Mouse (Mus musculus) left cerebral cortex, adult 2 months (tissue): ENCODE results near the gene Lman2. TPM values are rescaled to one million over a fixed set of nuclear protein-coding genes. Genes with fewer than 3 reads are reported as not detected.

Experiments used
- DNase-seq, 2 experiments: peaks; one replicate each; pipeline ENCODE4 v3.0.0; 2021 to 2022; ENCODE audit warnings: low spot score in 2 of 2, mixed read lengths in 1 of 2; ENCODE audit errors: extremely low spot score in 1 of 2
- H3K27ac ChIP-seq: fragments of 200-600 bp; 2 replicates; pipeline ENCODE4 v1.8.1; 2022
- H3K4me3 ChIP-seq: fragments of 200-600 bp; 2 replicates; pipeline ENCODE4 v1.8.1; 2022
- CTCF ChIP-seq: fragments of 200-600 bp; IDR thresholded peaks from 2 replicates; pipeline ENCODE4 v1.8.1; 2022; ENCODE audit warnings: antibody characterized with exemption, mild to moderate bottlenecking, moderate library complexity
- intact Hi-C: fragments of 180-260 bp; cut with DNase I; formaldehyde crosslinking; loops from one replicate; pipeline ENCODE4 v1.15.1; 2025
- total RNA-seq, 2 experiments: library from RNA; stranded (reverse); gene quantifications; 2 replicates each; pipeline ENCODE4 v1.2.3; 2021

The Lman2 gene
- total RNA-seq, 2 experiments from 2014 or later: 57.8 to 60.4 TPM

DNA sequence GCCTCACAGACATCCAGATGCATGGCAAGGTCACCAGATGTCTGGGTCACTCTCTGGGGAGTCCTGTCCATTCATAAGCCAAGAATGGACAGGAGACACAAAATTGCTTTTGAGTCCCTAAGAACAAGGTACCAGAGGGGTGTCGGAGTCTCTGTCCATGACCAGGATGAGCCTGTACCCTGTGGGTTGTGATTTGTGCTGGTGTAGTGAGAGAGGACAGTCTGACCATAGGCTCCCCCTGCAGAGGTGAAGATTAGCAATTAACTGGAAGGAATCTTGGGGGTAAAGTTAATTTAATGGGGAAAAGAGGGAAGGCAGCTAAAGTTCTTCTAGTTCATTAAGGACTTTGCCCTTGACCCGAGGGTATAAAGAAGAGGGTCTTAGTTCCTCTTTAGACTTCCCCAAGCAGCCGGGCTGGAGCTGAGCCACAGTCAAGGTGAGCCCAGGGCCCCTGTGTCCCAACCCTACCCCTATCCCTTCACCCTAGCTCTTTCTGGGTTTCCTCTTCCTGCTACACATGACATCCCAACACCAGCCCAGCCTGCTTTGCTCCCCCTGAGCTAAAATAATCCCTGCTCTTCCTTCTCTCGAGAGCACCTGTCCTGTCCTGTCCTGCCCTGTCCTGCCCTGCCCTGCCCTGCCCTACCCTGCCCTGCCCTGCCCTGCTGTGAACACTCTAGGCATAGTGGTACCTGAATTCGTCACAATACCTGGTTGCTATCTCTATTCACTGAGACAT, 36.9 kb upstream of the Lman2 start:
- H3K4me3 ChIP-seq: no peak overlapping the region
- no peak for DNase-seq
- TF ChIP-seq CTCF: no peak
- no peak overlapping the region for H3K27ac ChIP-seq
- intact Hi-C loops: loop anchor here (5.0 kb wide), 1 partner anchor 72 kb away; the partner anchor contains the start of gene Mxd3

DNA sequence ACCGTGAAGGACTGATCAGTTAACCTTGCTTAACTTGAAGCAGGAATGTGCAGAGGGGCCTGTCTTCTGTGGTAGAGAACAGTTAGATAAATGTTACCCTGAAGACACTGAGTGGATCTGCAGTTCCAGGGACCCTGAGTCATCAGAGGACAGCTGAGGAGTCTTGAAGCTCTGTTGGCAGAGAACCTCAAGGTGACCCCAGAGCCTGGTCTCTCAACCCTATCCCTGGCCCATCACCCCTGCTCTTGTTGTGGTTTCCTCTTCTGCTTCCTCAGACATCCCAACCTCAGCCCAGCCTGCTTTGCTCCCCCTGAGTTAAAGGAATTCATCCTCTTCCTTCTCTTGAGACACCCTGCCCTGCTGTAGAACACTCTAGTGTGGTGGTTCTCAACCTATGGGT, 35.5 kb upstream of the Lman2 start, which contains the start of gene Slc34a1:
Gene Slc34a1, plus strand, starts transcription at position 100 of the 400 bp plus-strand sequence.
- TF ChIP-seq CTCF: no peak
- DNase-seq: no peak
- no peak within 1 kb of the TSS for H3K27ac ChIP-seq
- H3K4me3 ChIP-seq: no peak within 1 kb of the TSS
- intact Hi-C loops: no loop called here

DNA sequence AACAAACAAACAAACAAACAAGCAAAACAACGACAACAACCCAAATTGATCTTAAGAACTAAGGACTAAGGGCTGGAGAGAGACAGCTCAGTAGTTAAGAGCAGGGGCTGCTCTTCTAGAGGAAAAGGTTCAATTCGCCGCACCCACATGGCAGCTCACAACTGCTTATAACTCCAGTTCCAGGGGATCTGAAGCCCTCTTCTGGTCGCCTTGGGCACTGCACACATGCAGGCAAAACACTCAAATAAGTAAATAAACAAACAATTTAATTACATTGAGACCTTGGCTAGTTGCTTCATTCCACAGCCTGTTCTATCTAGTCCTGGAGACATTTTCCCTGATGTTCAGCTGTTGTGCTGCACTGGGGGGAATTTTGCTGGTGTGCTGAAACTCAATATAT, 30.4 kb upstream of the Lman2 start:
- peak; percentile 44 for TF ChIP-seq CTCF
- Histone ChIP-seq H3K27ac (no peak overlapping the region), H3K4me3 (no peak overlapping the region)
- intact Hi-C loops: no loop called here
- DNase-seq: no peak

GRCm38 (mm10) chr13:55391626-55392029, 29.0 kb upstream of the Lman2 start:
- intact Hi-C loops: no loop called here
- no peak for TF ChIP-seq CTCF

GRCm38 (mm10) chr13:55390644-55391043, 28.1 kb upstream of the Lman2 start:
- intact Hi-C loops: no loop called here
- no peak for DNase-seq
- no peak for TF ChIP-seq CTCF

More at GRCm38 (mm10) chr13:55391626-55392029, 29.0 kb upstream of the Lman2 start:
- Histone ChIP-seq H3K4me3 (no peak overlapping the region), H3K27ac (no peak overlapping the region)
- no peak for DNase-seq

DNA sequence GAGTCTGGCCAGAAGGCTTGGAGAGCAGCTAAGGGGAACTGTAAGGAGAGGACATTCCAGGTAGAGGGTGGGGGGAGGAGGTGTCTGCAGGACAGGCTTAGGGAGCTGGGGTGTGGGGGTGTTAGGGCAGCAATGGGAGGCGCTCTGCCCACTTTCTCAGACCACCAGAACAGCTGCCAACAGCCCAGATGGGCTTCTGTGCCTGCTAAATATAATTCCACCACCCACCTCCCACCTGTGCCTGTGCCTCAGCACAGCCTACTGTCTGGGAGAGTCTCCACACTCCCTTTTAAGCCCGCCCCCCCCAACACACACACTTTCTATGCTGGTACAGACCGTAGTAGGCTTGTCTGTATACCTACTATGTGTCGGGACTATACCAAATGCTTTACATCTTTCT, 19.2 kb upstream of the Lman2 start:
- no peak overlapping the region for H3K4me3 ChIP-seq
- DNase-seq: peak; percentile 67 to 77
- intact Hi-C loops: loop anchor here (1.0 kb wide), 1 partner anchor 23 kb away; no protein-coding TSS in a partner anchor
- TF ChIP-seq CTCF: no peak
- H3K27ac ChIP-seq: no peak overlapping the region; the same call in 1 of the 2 replicates

More at GRCm38 (mm10) chr13:55390644-55391043, 28.1 kb upstream of the Lman2 start:
- Histone ChIP-seq H3K27ac (no peak overlapping the region), H3K4me3 (no peak overlapping the region)

DNA sequence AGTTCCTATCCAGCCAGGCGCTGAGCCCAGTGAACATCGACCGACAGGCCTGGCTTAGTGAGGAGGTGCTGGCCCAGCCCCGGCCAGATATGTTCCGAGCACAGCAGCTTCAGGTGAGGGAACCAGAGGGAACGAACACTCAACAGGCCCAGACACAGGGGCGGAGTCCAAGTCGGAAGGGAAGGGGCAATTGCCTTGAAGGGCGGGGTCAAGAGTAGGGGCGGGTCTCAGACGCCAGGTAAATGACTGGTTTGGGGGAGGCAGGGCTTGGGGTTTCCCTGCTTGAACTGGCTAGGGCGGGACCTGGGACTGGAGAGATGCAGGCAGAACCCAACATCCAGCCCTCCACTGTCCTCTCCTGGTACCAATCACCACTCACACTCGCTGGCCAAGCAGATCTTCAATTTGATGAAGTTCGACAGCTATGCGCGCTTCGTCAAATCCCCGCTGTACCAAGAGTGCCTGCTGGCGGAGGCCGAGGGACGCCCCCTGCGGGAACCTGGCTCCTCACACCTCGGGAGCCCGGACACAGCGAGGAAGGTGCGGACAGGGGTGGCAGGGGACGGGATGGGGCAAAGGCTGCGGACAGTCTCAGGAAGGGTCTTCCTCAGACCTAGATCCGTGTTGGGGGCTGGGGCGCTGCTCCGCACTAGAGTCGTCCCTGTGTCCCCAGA, 16.5 kb upstream of the Lman2 start:
- H3K4me3 ChIP-seq: no peak overlapping the region
- intact Hi-C loops: no loop called here
- no peak for TF ChIP-seq CTCF

DNA sequence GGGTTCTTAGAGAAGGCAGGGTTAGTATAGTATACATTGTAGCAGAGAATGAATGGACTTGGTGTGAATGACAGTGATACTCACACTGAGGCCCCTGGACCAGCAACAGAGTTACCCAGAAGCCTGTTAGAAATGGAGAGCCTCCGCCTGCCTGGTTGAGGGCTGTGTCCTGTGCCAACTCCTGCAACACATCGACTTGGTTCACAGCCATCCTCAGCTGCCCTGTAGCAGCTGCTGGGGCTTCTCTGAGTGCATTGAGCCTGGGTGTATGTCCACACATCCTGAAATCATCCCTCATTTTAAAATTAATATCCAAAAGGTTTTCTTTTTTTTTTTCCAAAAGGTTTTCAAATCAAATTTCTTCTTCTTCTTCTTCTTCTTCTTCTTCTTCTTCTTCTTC, 13.3 kb upstream of the Lman2 start:
- Histone ChIP-seq H3K27ac (no peak overlapping the region), H3K4me3 (no peak overlapping the region)
- intact Hi-C loops: no loop called here
- no peak for TF ChIP-seq CTCF
- DNase-seq: no peak

More for the DNA sequence above, 16.5 kb upstream of the Lman2 start:
- H3K27ac ChIP-seq: no peak overlapping the region
- DNase-seq: no peak

DNA sequence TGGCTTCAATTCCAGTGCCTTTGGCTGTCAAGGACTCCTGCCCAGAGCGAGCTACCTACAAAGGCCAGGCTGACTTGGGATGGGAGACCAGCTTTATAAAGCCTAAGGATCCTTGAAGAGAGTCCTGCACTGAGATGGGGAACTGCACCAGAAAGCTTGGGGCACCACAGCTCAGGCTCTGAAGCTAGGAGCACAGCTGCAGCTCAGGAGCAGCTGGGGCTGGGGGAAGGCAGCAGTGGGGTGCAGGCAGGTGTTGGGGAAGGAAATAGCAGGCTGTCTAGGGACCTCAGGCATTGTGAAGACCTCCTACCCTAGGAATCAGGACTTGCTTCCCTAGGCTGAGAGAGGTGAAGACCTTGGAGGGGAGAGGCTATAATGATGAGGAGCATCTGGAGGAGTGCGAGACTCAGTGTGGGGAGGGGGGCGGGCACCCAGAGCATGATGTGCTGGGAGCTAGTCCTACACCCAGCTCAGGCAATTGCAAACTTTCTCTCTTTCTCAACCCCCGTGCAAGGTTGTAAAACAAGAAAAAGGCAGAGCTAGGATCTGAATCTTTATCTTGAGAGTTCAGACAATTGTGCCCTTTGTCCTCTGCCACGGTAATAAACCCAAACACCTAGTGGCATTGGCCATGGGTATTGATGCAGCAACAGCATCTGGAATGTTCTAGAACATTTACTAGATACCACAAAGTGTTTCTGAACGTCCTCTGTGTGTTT, 11.8 kb upstream of the Lman2 start:
- DNase-seq: no peak
- Histone ChIP-seq H3K27ac (no peak overlapping the region), H3K4me3 (no peak overlapping the region)
- intact Hi-C loops: no loop called here
- TF ChIP-seq CTCF: no peak

DNA sequence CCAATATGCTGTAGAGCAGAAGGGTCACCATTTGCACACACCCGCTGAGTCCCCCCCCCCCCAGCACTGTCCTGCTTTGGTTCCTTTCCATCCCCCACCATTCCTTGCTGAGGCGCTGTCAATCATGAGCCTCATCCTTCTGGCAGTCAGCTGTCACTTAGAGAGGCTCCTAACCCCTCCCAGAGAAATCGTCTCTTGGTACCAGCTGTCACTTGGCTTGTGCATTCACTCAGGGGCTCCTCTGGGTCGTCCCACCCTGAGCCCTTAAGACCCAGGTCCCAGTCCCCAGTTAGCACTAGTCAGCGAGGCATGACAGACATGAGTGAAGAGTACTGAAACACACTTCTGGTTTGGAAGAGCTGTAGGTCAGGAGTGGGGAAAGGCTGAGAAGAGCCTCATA, 9.2 kb upstream of the Lman2 start:
- TF ChIP-seq CTCF: no peak
- no peak for DNase-seq
- Histone ChIP-seq H3K27ac (no peak overlapping the region), H3K4me3 (no peak overlapping the region)
- intact Hi-C loops: no loop called here

DNA sequence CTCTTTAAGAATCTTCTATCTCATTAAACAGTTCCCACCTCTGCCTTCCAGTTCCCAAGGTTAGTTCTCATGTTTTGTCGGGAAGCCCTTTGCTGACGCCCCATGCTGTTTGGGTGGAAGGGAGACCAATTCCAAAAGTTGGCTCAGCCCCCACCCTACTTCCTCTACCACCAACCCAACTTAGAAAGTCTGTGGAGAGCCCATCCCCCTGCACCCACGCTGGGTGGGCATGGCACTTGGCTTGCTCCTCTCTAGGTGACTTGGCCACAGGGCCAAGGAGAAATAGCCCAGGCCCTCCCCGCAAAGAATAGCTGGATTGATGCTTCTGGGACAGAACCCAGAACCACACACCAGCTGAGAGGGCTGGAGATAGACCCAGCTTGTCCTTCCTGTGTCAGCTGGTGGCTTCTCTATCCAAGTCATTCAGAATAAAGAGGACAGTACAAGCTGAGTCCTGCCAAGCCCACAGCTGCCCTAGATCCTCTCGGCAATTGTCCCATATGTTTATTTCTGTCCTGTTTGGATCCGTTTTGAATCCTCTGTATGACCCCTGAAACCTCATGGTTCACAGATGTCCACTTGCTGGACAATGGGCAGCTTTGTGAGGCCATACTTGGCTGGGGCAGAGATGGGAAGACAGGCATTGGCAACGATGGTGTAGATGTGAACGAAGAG, 8.6 kb upstream of the Lman2 start:
- Histone ChIP-seq H3K4me3 (no peak overlapping the region), H3K27ac (no peak overlapping the region)
- DNase-seq: no peak
- intact Hi-C loops: no loop called here
- no peak for TF ChIP-seq CTCF
